Mouse (Mus musculus) forebrain, embryonic 16.5 days (tissue): ENCODE results near the gene Dtx3l. TPM values are rescaled to one million over a fixed set of nuclear protein-coding genes. Genes with fewer than 3 reads are reported as not detected.
"Not testable (repeated sequence)": the region's sequence is repeated elsewhere in the genome, so short reads cannot be mapped to it uniquely, and the experiment has no call there.

Experiments used
- ATAC-seq: fragments of 200-750 bp; cut with Nextera tagmentation; 2 replicates; pipeline ENCODE4 v1.8.0; 2017; ENCODE audit warnings: mild to moderate bottlenecking, moderate library complexity
- H3K27ac ChIP-seq: fragments of 300-500 bp; sonication (generic); 2 replicates; pipeline ENCODE4 v1.5.1; 2014; ENCODE audit warnings: low read length, control low read depth
- H3K27me3 ChIP-seq: fragments of 300-500 bp; sonication (generic); replicated peaks from 2 replicates; pipeline ENCODE4 v1.6.1; 2014; ENCODE audit warnings: low read length; ENCODE audit not compliant: control insufficient read depth, insufficient read depth
- H3K36me3 ChIP-seq: fragments of 300-500 bp; sonication (generic); 2 replicates; pipeline ENCODE4 v1.6.1; 2014; ENCODE audit not compliant: control insufficient read depth, insufficient read depth
- H3K4me1 ChIP-seq: fragments of 300-500 bp; sonication (generic); replicated peaks from 2 replicates; pipeline ENCODE4 v1.6.1; 2014; ENCODE audit warnings: low read length; ENCODE audit not compliant: control insufficient read depth, insufficient read depth
- H3K4me2 ChIP-seq: fragments of 300-500 bp; sonication (generic); 2 replicates; pipeline ENCODE4 v1.6.1; 2014; ENCODE audit warnings: mild to moderate bottlenecking, low read length, control low read depth
- H3K4me3 ChIP-seq: fragments of 300-500 bp; sonication (generic); replicated peaks from 2 replicates; pipeline ENCODE4 v1.5.1; 2014; ENCODE audit warnings: mild to moderate bottlenecking, low read length, control low read depth
- H3K9ac ChIP-seq: fragments of 300-500 bp; sonication (generic); replicated peaks from 2 replicates; pipeline ENCODE4 v1.6.1; 2014; ENCODE audit warnings: low read depth, low read length, control low read depth
- H3K9me3 ChIP-seq: fragments of 300-500 bp; sonication (generic); 2 replicates; pipeline ENCODE4 v1.6.1; 2016; ENCODE audit warnings: low read length; ENCODE audit not compliant: control insufficient read depth
- WGBS: fragments of 180-500 bp; shearing (Covaris S2); extraction: QIAGEN DNeasy Blood & Tissue Kit; methylation state at CpG from one replicate; pipeline ENCODE4 v1.1.7; 2014; 5-methylcytosine and 5-hydroxymethylcytosine counted together
- polyA plus RNA-seq: library from polyadenylated mRNA; unstranded; fragments of >200 nt; fragmentation: Nextera tagmentation; extraction: Ambion mirVana; gene quantifications from 2 replicates; pipeline ENCODE4 v1.2.1, GENCODE M21; 2015

Gene Dtx3l
- polyA plus RNA-seq, 1 experiment from 2014 or later, result 1.7 TPM

GRCm38 (mm10) chr16:35900541-35900940, 38.4 kb downstream of the Dtx3l start:
- H3K27me3 ChIP-seq, result no peaks in the 10 kb centered on the region
- H3K36me3 ChIP-seq, result no peaks in the 10 kb centered on the region
- no peak overlapping the region for H3K9ac ChIP-seq
- no peaks in the 10 kb centered on the region for H3K4me1 ChIP-seq
- H3K9me3 ChIP-seq, result no peaks in the 10 kb centered on the region
- H3K4me2 ChIP-seq, result no peak overlapping the region
- no peak overlapping the region for H3K27ac ChIP-seq
- no peak for ATAC-seq
- WGBS, result 94% methylated on average over 3 of the region's 3 CpGs
- no peak overlapping the region for H3K4me3 ChIP-seq

GRCm38 (mm10) chr16:35894997-35895396, 44.0 kb downstream of the Dtx3l start:
- no peak for ATAC-seq
- no peak overlapping the region for H3K9ac ChIP-seq
- H3K9me3 ChIP-seq, result no peaks in the 10 kb centered on the region
- no peak overlapping the region for H3K4me2 ChIP-seq
- H3K36me3 ChIP-seq, result no peaks in the 10 kb centered on the region
- H3K27ac ChIP-seq, result no peak overlapping the region
- no peaks in the 10 kb centered on the region for H3K4me1 ChIP-seq
- no peak overlapping the region for H3K4me3 ChIP-seq
- no peaks in the 10 kb centered on the region for H3K27me3 ChIP-seq
- 69% methylated on average over 6 of the region's 6 CpGs for WGBS

DNA sequence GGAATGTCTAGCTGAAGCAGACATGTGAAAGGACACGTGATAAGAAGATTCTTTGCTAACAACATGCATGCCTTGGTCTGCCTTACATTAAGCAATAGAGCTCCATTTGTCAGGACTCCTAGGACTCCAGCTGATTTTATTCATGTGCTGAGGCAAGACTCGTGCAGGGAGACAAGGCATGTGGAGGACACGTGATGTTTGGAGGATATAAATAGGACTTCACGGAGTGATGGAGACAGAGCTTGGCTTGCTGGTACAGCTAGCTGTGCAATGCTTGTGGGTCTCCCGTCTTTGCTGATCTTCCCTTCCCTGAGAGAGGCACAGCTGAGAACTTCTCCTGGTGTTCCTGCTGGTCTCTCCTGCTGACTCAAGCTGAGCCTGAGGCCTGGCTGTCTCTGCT, 47.3 kb downstream of the Dtx3l start:
- not testable (repeated sequence) for H3K4me2 ChIP-seq, H3K27me3 ChIP-seq, H3K9me3 ChIP-seq, ATAC-seq, H3K9ac ChIP-seq, H3K4me1 ChIP-seq, H3K27ac ChIP-seq, H3K36me3 ChIP-seq, H3K4me3 ChIP-seq
- 80% methylated on average over 5 of the region's 5 CpGs for WGBS

DNA sequence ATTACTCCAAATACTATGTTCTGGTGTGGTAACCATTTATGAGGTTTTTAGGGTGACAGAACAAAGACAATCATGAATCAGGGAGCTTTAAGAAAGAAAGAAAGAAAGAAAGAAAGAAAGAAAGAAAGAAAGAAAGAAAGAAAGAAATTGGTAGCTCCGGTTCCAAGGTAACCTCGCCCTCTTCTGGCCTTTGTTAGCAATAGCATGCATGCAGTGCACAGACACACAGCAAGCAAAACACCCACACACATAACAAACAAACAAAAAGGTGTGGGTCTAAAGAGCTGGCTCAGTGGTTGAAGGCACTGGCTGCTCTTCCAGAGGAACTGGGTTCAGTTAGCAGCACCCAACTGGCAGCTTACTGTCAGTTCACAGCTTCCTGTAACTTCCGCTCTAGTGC, 48.3 kb downstream of the Dtx3l start:
- Histone ChIP-seq H3K9me3 (no peaks in the 10 kb centered on the region), H3K27ac (no peak overlapping the region), H3K4me1 (no peaks in the 10 kb centered on the region), H3K9ac (no peak overlapping the region), H3K27me3 (no peaks in the 10 kb centered on the region), H3K4me3 (no peak overlapping the region), H3K4me2 (no peak overlapping the region), H3K36me3 (no peaks in the 10 kb centered on the region)
- 74% methylated on average over 3 of the region's 3 CpGs for WGBS
- ATAC-seq, result no peak

GRCm38 (mm10) chr16:35888910-35889309, 50.0 kb downstream of the Dtx3l start:
- Histone ChIP-seq H3K36me3 (no peaks in the 10 kb centered on the region), H3K27ac (no peak overlapping the region), H3K9me3 (no peaks in the 10 kb centered on the region), H3K4me3 (no peak overlapping the region), H3K4me1 (no peaks in the 10 kb centered on the region), H3K4me2 (no peak overlapping the region), H3K9ac (no peak overlapping the region), H3K27me3 (no peaks in the 10 kb centered on the region)
- ATAC-seq, result no peak
- 89% methylated on average over 5 of the region's 5 CpGs for WGBS

DNA sequence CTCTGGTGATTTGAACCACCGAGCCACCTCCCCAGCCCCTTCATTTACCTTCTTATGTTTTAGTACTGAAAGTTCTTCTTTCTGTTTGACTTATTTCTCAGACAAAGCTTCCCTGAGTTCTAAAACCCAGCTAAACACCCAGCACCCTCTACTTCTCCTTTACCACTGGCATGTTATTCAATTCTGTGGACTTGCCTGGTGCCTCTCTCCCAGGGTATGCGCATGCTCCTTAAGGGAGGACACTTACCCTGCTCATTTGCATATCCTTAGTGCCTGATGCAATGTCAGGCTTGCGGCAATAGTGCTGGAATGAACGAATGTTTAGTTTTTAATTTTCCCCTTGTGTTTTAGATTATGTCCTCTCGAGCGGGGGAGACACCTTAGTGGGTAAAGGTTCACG, 50.8 kb downstream of the Dtx3l start:
- H3K4me3 ChIP-seq, result no peak overlapping the region
- 78% methylated on average over 7 of the region's 7 CpGs for WGBS
- no peak overlapping the region for H3K9ac ChIP-seq
- no peaks in the 10 kb centered on the region for H3K4me1 ChIP-seq
- no peaks in the 10 kb centered on the region for H3K27me3 ChIP-seq
- ATAC-seq, result no peak
- no peak overlapping the region for H3K4me2 ChIP-seq
- H3K9me3 ChIP-seq, result no peaks in the 10 kb centered on the region
- H3K27ac ChIP-seq, result no peak overlapping the region
- no peaks in the 10 kb centered on the region for H3K36me3 ChIP-seq

Other genes starting within 250 kb of the Dtx3l start
- gene Dirc2, start 169.8 kb downstream of the Dtx3l start, polyA plus RNA-seq, result 36.4 and 40.1 TPM in 2 replicates
- gene Hspbap1, start 168.8 kb downstream of the Dtx3l start, polyA plus RNA-seq, result 21.8 and 25.5 TPM in 2 replicates
- gene Parp14, start 67.6 kb downstream of the Dtx3l start, polyA plus RNA-seq, result 0.13 and 0.20 TPM in 2 replicates
- 2.3 and 2.5 TPM in 2 replicates for gene Parp9, start 681 bp downstream of the Dtx3l start, polyA plus RNA-seq
- gene Kpna1, start 39.6 kb upstream of the Dtx3l start, polyA plus RNA-seq, result 85.5 and 88.4 TPM in 2 replicates
- 14.4 and 15.5 TPM in 2 replicates for gene Wdr5b, start 102.0 kb upstream of the Dtx3l start, polyA plus RNA-seq
- gene Fam162a, start 132.4 kb upstream of the Dtx3l start, polyA plus RNA-seq, result 144 and 171 TPM in 2 replicates
- gene Ccdc58, start 132.5 kb upstream of the Dtx3l start, polyA plus RNA-seq, result 35.0 and 36.3 TPM in 2 replicates
- gene Csta1, start 192.1 kb upstream of the Dtx3l start, polyA plus RNA-seq, result not detected in 2 replicates
- gene Stfa2l1, start 217.7 kb upstream of the Dtx3l start, polyA plus RNA-seq, result not detected in 2 replicates
- 0.96 TPM in 1 of 2 replicates, not detected in the other for gene Gm5483, start 245.1 kb upstream of the Dtx3l start, polyA plus RNA-seq